Mouse (Mus musculus) urinary bladder, postnatal 4 days (tissue): ENCODE data around the gene Zfp423.

Experiments used
- DNase-seq, 2 experiments: peaks; one replicate each; pipeline ENCODE4 v3.0.0; 2021 to 2022; ENCODE audit warnings: low spot score in 2 of 2

Zfp423 gene

DNA sequence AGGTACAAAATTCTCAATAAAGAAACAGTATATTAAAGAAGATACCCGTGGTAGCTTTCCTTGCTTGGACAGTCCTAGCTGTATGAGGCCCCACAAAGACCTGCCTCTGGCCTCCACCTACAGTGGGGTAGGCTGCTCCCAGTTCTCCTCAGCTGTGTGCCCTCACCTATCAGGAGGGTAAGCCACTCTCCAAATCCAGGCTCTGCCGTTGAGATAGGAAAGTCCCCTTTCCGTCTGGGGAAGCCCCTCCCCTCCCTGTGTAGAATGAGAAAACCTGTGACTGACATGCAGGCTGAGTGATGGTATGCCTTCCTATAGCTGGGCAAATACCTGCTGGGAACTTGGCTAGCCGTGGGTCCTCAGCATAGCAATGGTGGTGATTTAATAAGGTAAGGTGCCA, 257.8 kb downstream of the Zfp423 start:
- DNase-seq: no peak

DNA sequence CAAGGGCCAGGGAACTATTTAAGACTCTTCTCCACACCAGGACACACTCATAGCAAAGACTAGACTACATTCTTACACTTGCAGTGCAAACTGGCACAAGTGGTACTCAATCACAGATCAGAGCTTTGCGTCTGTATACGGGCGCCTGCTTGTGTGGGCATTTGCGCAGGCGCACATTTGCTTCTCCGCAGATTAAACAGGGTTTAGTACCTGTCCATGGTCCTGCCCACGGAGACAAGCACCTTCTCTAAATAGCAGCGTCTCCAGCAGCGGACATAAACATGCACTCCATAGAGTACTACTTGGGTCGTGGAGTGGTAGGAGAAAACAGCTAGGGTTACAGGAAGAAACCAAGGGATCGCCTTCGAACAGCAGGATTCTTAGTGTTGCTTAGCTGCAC, 259.1 kb downstream of the Zfp423 start:
- DNase-seq: no peak

DNA sequence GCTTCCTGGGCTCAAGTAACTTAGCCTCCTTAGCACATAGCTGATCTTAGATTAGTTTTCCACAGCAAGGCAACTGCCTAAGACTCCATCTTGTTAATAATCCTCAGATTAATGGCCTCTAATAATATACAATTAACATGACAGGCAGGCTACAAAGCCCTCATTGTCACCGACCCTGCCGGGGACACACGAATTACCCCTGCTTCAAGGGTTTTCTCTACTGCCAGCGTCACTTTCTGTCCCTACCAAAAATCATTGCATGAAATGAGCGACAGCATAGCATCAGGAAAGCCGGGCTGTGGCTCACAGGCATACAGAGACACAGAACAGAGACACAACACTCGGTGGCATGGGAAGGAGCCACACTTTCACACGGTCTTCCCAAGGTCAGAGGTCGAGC, 262.3 kb downstream of the Zfp423 start:
- DNase-seq: no peak

DNA sequence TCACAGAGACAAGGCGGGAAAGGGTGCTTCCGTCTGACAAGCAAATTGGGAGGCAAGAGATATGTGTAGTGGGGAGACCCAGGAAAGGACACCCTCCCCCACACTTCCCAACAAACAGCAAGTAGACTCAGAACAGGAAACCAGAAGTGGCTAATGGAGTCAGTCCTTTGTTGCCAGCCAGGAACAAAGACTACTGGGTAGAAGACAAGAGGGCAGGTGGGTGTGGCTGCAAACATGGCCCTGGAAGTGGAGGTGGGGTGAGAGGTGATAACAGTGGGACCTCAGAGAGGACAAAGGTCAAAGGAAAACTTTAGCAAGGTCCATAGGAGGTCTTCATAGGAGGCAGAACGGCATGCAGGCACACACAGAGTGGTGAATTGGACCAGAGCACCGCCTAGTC, 265.7 kb downstream of the Zfp423 start:
- no peak for DNase-seq

DNA sequence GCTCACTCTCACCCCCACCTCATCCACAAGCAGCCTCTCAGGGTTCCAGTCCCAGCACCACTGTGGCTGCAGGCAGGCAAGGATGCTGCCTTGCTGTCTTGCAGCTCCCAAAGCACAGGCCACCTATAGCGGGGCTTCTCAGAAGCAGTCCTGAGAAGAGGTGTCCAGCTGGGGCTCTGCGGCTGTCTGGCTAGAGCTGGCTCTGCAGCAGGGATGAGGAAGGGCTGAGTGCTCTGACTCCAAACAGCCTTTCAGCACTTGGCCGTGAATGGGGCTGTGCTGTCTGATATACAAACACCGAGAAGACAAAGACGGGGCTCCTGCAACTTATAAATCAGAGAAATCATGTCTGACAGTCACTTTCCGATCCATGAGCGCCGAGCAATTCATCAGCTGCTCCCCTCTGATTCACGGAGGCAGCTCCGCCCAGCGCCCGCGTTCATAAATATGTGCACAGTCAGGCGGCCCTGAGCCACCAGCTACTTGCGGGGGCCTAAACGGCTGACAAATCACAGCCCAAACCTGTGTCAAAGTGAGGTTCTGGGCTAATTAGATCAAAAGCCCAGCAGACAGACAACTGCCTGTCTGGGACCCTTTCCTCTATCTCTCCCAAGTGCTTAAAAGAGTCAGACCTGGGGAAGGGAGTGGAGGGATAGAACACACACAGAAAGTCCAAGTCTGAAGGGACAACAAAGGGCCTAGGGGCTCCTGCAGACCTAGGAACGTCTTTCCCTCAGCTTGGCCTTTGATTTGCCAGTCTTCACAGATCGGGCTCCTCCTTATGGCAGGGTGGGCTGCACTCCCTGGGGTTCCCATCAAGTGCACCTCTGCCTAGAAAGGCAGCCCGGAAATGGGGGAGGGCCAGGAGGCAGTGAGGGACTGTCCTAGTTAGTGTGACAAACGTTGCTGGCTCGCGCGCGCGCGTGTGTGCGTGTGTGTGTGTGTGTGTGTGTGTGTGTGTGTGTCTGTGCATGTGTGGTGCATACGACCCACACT, 269.0 kb downstream of the Zfp423 start:
- DNase-seq: no peak

DNA sequence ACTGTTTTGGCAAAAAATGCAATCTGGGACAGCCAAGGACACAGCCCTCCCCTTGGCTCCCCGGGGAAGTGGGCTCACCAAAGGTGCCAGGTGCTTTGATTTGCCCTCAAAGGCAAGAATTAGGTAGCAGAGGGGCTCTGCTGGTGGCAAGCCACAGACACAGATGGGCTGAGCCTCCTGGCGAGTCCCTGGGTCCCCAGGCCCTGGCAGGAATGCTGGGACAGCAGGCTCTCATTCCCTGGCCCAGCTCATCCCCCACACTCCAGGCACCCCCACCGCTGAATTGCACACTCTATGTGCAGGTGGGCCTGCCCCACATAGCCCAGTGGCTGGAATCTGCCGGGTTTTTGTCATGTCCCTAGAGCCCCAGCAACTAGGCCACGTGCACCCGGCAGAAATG, 270.2 kb downstream of the Zfp423 start:
- DNase-seq: no peak

DNA sequence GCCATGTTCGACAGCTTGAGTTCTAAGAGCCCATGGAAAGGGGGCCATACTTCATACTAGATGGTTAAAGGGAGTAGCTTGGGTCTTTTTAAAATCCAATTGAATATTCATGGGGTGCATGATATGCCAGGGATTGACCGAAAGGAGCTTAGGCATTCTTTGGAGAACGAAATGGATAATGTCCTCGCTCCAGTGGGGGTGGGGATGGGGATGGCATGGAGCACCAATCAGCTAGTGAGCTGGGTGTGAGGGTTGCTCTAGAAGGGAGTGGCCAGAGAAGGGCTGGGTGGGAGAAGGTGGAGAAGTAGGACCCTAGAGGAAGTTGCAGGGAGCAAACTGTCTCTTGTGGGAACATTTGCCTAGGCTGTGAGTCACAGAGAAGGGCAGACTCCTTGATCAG, 271.0 kb downstream of the Zfp423 start:
- DNase-seq: no peak

DNA sequence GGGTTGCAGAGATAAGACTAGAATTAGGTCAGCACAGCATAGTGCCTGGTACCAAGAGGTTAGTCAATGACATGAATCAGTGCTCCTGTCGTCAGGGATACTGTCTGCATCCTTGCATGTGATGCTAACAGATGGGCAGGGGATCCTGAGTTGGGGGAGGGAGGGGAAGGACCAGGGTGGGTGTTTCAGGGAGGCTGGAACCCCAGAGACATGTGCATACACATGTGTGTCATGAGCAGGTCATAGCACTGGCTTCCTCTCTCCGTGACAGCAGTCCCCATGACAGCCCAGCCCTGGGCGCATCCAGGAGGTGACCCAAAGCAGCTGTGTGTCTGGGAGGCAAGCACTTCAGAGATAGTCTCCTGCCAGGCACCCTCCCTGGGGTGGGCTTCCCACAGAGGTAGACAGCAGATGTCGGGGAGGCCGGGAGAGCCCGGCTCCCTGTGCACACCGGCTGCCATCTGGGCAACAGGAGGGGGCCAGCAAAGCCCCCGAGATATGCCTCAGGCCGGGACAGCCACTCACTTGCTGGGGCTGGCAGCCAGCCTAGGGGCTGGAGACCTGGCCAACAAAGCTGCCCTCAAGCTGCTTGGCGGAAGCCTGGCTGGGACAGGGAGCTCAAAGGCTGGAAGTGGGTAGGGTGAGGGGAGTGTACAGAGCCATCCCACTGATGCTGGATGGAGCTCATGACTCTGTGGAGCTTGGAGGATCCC, 272.3 kb downstream of the Zfp423 start:
- no peak for DNase-seq

DNA sequence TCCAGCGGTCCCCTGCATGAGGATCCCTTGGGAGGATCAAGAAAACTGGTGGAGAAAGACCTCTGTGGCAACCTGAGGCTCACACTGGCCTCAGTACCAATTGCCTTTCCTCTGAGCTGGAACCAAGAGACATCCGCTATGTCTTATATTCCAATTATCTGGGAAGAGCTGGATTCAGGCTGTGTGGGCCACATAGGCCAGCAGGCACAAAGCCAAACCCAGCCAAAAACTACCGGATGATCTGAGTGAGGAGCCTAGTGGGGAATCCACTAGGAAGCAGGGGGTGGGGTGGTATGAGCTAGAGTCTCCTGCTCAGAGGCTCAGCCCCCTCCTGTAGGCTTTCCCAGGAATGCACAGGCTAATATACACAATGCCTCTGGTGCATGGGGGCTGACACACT, 273.4 kb downstream of the Zfp423 start:
- DNase-seq: no peak

DNA sequence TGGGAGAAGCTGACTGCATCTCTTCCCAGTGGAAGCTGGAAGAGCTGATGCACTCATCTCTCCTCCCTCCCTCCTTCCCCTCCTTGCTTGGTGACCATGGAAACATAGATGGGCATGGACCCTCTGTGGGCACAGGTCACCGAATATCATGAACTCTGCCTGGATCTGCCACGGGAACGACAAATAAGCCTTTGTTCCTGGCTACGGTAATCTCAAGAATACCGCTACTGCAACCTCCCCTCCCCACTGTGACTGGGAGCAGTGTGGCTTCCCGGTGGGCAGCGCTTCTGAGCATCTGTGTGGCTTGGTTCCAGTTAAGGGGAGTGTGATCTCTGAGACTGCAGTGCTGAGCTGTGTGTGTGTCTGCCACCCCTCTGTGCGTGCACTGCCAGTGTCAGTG, 274.0 kb downstream of the Zfp423 start:
- DNase-seq: no peak

DNA sequence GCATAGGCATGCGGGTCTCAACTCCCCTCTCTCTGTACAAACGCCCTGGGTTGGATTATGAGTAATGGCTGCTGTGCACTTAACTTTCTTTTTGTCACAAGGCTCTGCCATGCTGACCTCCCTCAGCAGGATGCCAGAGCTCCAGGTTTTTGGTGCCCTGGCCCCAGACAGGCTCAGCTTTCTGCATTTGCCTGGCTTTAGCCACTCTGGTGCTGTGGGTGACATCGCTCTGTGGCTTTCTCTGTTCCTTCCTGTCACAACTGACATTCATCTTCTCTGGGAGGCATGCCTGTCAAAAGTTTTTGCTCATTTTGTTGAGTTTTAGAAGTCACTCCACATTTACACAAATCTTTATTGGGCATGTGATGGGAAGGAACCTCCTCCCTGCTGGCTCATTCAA, 277.3 kb downstream of the Zfp423 start:
- DNase-seq: no peak

DNA sequence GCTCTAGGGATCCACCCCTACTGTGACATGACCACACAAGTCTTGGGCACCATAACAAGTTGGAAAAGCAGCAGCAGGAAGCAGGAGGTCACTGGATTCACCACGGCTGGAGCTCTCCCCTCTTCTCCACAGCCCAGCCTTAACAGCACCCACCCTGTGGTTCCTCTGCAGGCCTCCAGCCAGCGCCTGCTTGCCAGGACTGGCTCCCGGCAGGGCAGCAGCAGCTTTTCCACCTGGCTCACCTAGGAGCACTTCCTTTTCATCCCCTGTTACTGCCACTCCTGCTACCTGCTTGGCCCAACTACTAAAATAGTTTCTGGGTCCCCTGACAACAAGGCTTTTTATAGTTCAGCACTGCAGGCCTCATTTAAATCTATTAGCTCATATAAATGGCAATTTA, 279.4 kb downstream of the Zfp423 start:
- no peak for DNase-seq

DNA sequence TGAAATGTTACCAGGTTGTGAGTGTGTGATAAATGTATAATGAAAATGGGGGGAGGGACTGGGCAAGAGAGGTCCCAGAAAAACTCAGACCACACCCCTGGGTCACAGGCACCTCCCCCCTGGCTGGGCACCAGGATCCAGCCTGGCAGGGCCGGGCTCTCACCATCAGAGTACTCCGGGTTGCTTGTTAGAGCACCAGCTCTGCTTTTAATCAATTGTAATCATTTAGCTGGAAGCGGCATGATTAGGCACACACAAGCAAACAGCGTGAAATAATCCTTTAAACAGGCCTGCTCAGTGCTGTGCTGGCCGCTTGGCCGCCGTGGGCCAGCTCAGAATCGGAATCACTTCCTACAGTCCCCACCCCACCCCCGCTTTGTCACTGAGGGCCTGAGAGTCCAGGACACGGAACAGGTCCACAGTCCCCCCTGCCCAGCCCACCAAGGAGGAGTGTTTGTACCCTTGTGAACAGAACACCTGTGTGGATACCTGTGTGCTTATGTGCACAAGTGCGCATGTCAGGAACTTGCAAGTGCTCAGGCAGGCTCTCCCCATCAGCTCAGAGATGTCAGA, 279.9 kb downstream of the Zfp423 start:
- DNase-seq: no peak

DNA sequence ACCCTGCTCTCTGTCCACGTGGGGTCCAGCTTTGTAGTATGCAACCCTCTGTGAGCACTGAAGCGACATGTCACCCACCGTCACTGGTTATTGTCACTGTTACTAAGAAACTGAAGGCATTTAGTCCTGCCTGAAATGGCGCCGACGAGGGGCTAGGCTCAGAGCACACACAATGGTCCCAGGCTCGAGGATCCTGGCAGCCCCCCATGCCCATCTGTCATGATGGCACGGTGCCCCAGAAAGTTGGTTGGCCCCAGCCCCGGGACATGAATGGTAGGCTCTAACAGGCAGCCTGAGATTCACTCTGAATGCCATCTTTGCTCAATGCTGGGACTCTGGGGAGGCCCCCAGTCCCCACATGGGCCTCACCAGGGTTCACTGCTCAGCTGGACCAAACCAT, 284.0 kb downstream of the Zfp423 start:
- no peak for DNase-seq

DNA sequence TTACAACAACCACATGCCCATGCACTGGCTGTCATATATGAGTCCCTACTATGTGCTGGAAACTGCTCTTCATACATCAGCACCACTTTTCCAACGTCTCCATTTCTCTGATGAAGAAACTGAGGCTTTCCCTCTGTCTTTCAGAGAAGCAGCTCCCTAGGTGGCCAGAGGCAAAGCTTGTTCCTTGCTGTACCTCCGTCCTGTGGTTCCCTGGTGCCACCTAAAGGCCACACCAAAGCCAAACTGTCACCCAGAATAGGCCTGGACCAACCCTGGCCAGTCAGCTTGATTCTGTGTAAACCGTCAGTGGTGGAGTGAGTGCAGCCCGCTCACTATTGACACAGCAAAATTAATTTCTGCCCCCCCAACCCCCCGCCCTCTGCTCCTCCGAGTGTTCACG, 285.2 kb downstream of the Zfp423 start:
- no peak for DNase-seq

DNA sequence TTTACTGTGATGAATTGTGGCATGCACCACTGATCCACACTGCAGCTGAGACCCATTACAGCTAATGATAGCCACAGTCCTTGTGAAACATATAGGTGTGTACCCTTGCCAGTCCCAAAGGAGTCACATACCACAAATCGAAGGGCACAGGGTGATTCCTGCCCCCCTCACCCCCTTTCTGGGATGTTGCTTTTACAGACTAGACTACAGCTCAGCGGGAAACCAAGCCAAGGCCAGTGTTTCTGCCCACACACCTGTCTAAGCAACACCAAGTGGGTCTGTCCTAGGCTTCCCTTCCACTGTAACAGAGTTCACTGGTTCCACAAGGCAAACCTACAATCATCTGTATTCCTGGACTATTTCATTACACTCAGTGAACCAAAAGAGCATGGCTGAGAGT, 287.2 kb downstream of the Zfp423 start:
- no peak for DNase-seq

DNA sequence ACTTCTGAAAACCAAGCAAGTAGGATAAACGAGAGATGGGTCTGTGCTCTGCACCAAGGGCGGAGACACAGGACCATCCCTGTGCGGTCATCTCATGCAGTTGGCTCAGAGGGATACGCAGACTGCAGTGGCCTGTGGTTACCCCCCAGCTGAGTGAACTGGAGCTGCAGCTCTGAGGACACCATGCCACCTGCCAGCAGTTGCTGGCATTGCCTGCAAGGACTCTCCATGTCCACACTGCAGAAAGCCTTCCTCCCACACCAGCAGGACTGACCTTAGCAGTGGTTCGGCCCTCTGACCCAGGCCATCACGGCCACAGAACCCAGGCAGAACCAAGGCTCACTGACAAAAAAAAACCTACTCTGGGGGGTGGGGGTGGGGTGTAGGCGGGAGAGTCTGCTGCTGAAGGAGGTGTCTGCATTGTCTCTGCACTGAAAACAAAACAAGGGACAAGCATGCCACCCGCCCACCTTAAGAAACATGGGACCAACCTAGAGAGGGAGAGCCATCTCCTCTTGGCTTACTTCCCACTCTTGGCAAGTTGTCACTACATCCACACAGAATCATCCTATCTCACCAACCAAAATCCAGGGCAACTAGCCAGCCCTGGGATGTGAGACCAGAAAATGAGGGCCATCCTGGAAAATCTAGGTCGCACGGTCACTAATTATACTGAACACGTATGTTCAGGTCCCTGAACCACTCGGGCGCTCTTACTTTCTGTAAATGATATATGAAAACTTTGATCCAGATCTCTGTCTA, 288.0 kb downstream of the Zfp423 start:
- DNase-seq: no peak

DNA sequence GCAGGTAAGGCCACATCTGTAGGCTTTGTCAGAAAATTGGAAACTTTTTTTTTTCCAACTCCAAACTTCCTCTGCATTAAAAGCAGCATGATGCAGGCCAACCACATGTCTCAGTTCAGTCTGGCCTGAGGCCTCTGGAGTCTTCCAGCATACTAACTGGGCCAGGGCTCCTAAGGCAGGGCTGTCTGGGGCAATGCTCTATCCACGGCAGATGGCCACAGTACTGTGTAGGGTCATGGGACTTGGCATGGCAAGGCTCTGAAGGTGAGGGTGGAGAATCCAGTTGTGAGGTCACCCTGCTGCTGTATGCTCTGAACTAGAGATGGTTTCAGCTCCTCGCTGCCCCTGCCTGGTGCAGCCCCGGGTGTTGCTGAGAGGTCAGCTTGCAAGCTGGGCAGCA, 289.2 kb downstream of the Zfp423 start:
- DNase-seq: no peak

DNA sequence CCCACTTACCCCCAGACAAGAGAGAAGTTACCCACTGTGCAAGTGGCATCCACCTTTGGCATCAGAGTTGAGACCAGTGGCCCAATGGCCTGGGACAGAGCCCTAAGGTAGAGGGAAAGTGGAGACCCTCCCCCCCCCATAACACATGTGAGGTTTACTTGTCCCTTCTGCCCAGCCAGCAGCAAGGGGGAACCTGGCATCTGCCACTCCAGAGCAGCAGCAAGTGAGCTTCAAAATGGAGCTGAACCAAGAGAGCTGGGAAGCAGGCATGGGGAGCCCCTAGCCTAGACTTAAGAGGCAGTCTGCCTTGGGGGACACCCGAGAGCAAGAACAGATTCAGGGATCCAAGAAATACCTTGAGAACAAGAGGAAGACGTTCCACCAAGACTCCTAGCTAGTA, 290.7 kb downstream of the Zfp423 start:
- no peak for DNase-seq

DNA sequence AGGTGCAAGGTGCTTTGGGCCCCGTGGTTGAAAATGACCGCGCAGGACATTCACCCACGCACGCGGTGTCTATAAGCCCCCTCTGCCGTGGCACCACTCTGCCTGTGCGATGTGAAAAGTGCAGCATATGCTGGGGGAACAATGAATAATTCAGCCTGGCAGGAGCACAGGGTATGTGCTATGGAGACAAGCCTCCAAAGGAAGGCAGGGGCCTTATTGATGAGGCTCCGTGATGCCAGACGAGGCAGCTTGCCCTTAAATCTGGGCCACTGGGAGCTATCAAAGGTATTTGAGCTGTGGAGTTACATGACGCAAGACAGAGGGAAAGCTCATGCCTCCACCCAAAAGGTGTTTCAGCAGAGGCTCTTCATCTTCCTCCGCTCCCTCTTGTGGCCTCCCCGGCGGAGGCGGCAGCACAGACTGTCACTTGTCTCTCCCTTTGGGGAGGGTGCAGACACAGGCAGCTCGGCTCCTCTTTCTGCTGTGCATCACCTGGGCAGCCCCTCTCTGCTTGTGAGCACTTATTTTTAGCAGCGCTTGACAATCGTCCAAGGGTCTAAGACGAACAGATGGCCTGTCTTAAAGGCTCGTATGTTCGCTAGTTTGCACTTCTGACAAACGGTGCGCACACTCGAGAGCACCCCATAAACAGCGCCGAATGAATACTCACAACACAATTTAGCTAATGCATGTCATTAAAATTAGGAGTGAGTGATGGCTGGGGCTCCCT, 291.3 kb downstream of the Zfp423 start:
- no peak for DNase-seq

DNA sequence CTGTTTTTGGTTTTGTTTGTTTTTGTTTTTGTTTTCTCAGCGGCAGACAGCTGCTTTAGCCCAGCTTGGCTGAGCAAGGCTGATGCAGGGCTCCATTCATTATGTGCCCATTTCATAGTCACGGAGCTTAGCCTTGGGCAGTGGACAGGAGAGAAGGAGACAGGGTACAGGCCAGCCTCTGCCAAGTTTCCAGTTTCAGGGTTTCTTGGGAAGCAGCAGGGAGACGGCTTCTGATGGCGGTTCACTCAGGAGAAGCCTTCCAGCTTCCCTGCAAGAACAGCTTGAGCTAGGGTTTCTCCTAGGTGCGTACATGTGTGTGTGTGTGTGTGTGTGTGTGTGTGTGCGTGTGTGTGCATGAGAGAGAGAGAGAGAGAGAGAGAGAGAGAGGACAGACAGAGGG, 292.1 kb downstream of the Zfp423 start:
- DNase-seq: no peak
